Mouse (Mus musculus) heart, postnatal 0 days (tissue): Measurements from ENCODE around the gene As3mt.

Experiments used
- CTCF ChIP-seq: IDR thresholded peaks from 2 replicates; pipeline ENCODE4 v1.5.1; 2016; ENCODE audit warnings: antibody characterized with exemption, control low read depth, low read depth
- EP300 ChIP-seq: IDR thresholded peaks from 2 replicates; pipeline ENCODE4 v1.6.1; 2016; ENCODE audit warnings: antibody characterized with exemption, low read depth

- no peak for TF ChIP-seq CTCF
- no peak for TF ChIP-seq EP300
Measured at GRCm38 (mm10) chr19:46785633-46786032, 78.4 kb downstream of the As3mt start.
